Mouse (Mus musculus): ENCODE measurements at regions not wholly inside any gene's neighbourhood (a gene's known extent, or its start where the extent isn't known, plus 50 kb on each side); places are given as distances from the start of the nearest gene placed in this dataset.

DNA sequence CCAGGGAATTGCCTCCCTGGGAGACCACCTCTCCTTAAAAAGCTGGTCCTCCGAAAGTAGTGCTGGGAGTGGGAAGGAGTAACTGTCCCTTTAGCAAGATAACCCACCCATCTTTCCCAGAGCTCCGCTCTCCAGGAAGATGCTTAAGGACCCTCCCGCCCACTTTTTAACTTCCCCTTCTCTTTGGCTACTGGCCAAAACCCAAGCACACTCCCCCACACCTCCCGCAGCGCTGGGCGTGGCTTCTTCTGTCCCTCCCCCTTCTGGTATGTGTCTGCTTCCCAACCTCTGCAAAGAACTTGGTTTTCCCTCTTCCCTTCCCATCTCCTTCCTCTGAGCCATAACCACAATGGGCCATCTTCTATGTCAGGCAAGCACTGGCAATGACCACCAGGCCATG lies 85.4 kb downstream of the Rpap3 start:
- no peak for ATAC-seq (ENCODE audit: extremely low read depth, insufficient number of reproducible peaks, low FRiP score, poor library complexity, severe bottlenecking)

DNA sequence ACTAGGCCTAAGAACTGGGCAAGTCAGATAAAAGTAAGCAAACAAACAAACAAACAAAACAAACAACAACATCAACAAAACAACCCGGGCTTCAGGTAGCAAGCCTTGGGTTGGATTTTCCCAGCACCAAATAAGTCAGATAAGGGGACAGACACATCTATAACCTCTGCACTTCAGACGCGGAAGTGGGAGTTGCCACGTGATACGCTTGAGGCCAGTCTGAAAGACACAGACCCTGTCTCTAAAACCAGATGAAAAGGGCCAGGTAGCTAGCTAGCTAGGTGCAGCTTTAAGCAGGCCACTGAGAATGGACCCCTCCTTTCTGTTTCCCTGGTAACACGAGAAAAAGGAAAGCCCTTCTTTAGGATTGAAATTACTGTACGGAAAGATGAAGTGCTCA lies 85.9 kb downstream of the Rpap3 start:
- no peak for ATAC-seq (ENCODE audit: extremely low read depth, insufficient number of reproducible peaks, low FRiP score, poor library complexity, severe bottlenecking)

DNA sequence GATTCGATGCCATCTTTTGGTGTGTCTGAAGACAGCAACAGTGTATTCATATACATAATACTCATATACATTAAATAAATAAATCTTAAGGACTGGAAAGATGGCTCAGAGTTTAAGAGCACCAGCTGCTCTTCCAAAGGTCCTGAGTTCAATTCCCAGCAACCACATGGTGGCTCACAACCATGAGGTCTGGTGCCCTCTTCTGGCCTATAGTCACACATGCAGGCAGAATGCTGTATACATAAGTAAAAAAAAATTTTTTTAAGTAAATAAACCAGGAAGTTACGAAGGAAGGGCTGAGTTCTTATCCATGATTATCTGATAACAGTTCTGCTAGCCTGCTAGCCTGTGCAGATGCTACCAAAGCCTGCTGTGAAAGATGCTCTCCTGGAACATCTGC lies 93.3 kb downstream of the Rpap3 start:
- ATAC-seq (ENCODE audit: extremely low read depth, insufficient number of reproducible peaks, low FRiP score, poor library complexity, severe bottlenecking), result no peak

DNA sequence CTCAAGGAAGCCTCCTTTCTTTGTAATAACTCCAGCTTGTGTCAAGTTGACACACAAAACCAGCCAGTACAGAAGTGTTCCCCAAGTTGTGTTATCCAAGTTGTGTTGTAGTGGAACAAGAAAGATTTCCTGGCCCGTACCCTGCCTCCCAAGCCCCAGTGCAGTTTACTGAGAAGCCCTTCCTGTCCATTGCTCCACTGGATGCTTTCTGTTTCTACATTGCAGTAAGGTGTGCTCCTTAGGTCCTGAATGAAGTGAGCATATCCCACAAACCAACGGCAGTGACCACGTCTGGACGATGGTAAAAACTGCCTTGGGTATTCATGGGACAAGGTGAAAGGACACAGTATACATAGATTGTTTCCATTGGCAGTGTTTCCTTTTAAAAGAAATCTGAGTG lies 94.9 kb downstream of the Rpap3 start:
- ATAC-seq (ENCODE audit: extremely low read depth, insufficient number of reproducible peaks, low FRiP score, poor library complexity, severe bottlenecking), result no peak

- ATAC-seq (ENCODE audit: extremely low read depth, insufficient number of reproducible peaks, low FRiP score, poor library complexity, severe bottlenecking), result no peak
These were observed 96.1 kb downstream of the Rpap3 start for GRCm38 (mm10) chr15:97609496-97609895.

- no peak for ATAC-seq (ENCODE audit: extremely low read depth, insufficient number of reproducible peaks, low FRiP score, poor library complexity, severe bottlenecking)
These were observed 97.0 kb downstream of the Rpap3 start for GRCm38 (mm10) chr15:97608651-97609050.

DNA sequence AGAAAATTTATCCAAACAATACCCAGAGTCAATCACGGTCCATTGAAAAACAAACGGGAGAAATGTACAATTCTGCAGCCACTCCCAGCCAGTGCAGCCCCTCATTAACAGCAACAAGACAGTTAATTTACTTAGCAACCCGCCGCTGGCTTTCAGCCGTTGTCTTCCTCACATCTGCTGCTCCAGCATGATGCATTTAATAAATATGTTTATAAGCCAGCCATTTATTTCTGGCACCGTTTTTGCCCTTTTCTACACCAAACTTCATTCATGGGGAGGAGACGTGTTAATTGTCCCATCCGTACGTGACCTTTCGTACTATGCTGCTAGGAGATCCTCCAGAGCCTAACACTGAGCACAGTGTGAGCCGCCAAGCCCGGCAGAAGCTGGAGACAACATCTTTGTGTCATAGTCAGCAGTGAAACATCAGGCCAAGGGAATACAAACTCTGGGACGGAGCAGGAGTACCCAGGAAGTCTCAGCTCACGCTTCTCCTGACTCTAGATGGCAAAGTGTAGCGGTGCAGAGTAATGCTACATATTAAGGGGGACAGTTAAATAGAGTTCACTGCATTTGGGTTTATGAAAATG lies 97.9 kb downstream of the Rpap3 start:
- no peak for ATAC-seq (ENCODE audit: extremely low read depth, insufficient number of reproducible peaks, low FRiP score, poor library complexity, severe bottlenecking)

- no peak for ATAC-seq (ENCODE audit: extremely low read depth, insufficient number of reproducible peaks, low FRiP score, poor library complexity, severe bottlenecking)
These were observed 98.8 kb downstream of the Rpap3 start for GRCm38 (mm10) chr15:97606630-97607381.

DNA sequence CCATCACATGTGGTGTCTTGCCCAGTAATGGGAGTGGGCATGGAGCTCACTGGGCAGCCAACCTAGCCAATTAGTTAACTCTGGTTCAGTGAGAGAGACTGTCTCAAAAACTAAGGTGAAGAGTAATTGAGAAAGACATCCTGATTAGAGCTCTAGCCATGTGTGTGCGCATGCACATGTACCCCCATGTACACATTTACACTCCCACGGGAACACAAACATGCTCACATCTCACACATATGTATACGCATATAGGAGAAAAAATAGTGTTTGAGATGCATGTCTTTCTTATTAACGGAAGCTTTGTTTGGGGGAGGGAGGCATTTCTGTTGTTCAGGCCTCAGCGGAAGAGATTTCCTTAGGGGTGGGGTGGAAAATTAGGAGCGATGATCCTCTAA lies 99.4 kb downstream of the Rpap3 start:
- no peak for ATAC-seq (ENCODE audit: extremely low read depth, insufficient number of reproducible peaks, low FRiP score, poor library complexity, severe bottlenecking)

GRCm38 (mm10) chr15:97605791-97606190 lies 99.8 kb downstream of the Rpap3 start:
- no peak for ATAC-seq (ENCODE audit: extremely low read depth, insufficient number of reproducible peaks, low FRiP score, poor library complexity, severe bottlenecking)

DNA sequence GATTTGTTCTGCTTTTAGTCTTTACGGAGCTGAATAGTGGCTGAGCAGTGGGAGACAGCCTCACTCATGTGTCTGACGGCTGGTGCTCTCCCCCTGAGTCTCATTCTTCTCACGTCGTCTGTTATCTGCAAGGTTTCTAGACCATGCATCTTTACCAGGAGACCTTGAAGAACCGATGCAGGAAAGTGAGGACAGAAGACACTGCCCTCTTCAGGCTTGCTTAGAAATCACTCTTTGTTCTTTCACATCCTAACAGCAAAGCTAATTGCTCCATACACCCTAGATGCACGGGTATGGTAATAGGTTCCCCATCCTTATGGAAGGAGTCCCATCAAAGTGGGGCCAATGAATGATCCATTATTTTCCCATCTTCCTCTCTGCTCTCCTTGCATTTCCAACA lies 102.1 kb downstream of the Rpap3 start:
- no peak for ATAC-seq (ENCODE audit: extremely low read depth, insufficient number of reproducible peaks, low FRiP score, poor library complexity, severe bottlenecking)

DNA sequence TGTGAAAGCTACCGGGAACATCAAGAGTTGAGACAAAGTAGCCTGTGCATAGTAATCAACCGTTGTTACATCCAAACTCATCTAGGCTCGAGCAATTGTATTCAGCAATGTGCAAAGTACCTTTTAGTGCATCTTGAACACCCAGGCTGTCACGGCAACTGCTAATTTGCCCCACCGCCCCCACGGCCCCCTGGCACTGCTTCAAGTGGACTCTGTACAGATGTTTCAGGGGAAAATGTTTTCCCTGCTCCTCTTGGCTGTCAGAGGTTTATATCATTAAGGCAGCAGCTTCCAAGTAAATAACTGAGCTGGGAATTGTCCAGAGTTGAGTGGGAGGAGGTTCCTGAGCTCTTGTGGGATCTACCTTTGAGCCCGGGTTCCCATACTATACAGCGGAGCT lies 107.4 kb downstream of the Rpap3 start:
- ATAC-seq (ENCODE audit: extremely low read depth, insufficient number of reproducible peaks, low FRiP score, poor library complexity, severe bottlenecking), result no peak

GRCm38 (mm10) chr15:97596514-97597081 lies 109.0 kb downstream of the Rpap3 start:
- no peak for ATAC-seq (ENCODE audit: extremely low read depth, insufficient number of reproducible peaks, low FRiP score, poor library complexity, severe bottlenecking)

- ATAC-seq (ENCODE audit: extremely low read depth, insufficient number of reproducible peaks, low FRiP score, poor library complexity, severe bottlenecking), result no peak
These were observed 110.3 kb downstream of the Rpap3 start for GRCm38 (mm10) chr15:97595284-97595796.

- no peak for ATAC-seq (ENCODE audit: extremely low read depth, insufficient number of reproducible peaks, low FRiP score, poor library complexity, severe bottlenecking)
These were observed 111.6 kb downstream of the Rpap3 start for GRCm38 (mm10) chr15:97593781-97594600.

DNA sequence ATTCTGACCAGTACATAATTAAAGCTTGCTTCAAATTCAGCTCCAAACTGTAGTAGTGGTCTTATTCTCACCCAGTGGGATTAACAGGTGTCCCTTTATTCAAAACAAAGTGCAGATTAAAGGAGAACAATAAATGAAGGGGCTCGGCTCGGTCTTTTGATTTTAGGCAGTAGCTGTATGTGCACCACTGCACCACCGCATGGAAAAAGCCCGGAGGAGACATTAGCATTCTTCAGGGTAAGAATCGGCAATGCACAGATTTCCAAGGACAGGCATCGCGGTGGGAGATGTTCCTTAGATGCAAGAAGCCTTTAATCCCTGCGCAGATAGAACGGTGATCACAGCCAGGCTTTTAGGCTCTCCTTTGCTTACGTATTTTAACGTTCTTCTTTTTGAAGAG lies 112.8 kb downstream of the Rpap3 start:
- ATAC-seq (ENCODE audit: extremely low read depth, insufficient number of reproducible peaks, low FRiP score, poor library complexity, severe bottlenecking), result no peak

GRCm38 (mm10) chr15:97591406-97591805 lies 114.2 kb downstream of the Rpap3 start:
- ATAC-seq (ENCODE audit: extremely low read depth, insufficient number of reproducible peaks, low FRiP score, poor library complexity, severe bottlenecking), result no peak

DNA sequence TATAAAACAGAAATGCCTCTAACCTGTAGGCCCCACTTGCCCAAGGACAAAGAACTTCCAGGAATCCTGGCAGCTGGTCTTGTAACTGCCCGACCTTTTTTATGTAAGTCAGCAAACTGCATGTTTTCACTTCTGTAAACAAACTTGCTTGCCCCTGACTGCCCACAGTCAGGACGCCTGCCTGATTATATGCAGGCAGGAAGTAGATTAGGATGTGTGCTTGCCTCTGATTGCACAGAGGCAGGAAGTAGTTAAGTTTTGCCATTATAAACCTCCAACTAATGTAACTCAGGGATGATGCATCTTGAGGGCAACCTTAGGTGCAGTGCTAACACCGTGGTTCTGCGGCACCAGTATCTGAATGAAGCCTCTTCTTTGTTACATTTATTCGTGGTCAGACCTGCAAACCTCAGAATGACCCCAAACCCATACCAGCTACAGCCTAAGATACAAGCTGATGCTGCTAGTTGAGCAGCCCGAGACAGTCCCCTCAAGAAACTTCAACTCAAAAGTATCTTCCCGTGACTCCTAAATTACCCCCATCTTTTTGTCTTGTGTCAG lies 114.8 kb downstream of the Rpap3 start:
- no peak for ATAC-seq (ENCODE audit: extremely low read depth, insufficient number of reproducible peaks, low FRiP score, poor library complexity, severe bottlenecking)

GRCm38 (mm10) chr15:97587571-97588205 lies 117.9 kb downstream of the Rpap3 start:
- ATAC-seq (ENCODE audit: extremely low read depth, insufficient number of reproducible peaks, low FRiP score, poor library complexity, severe bottlenecking), result no peak
